Comparison of ENCODE assay signal across 22 mouse cellular contexts in the genomic region with DNA sequence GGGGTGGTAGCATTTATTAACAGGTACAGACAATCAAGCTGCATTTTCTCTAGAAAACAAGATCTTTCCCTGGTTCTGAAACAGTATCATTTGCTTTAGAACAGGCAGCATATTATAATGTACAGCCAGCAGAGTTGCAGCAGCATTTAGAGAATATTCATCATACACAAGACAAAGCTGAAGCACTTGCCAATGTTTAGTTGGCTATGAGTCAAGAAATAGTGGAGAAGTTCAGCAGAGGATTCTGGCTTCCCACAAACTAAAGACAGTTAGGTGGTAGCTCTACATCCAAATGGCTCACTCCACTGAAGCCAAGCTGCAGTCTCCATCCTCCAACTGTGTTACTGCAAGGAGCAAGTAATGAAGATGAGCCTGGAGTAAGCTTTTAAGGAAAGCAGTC.
A peak's percentile ranks its signal among the peaks of the same experiment; 100 is the strongest.
DNase-seq lines count a peak whose midpoint lies in the region; ATAC-seq and TF ChIP-seq lines count a peak whose summit lies in the region.
"Had no signal": no experiment of that assay in that cellular context is flagged by ENCODE, and none has a peak within 500 bp of the region (broad histone marks: within the 10 kb centered on the region; RNA-seq: fewer than 3 reads in every experiment).

No protein-coding gene starts in this region.

- H3K4me3 ChIP-seq in layer of hippocampus, adult 2 months = no peak overlapping the region
- H3K4me3 ChIP-seq: intestine, embryonic 15.5 days; liver, embryonic 15.5 days; midbrain, embryonic 15.5 days; neural tube, embryonic 15.5 days; stomach, embryonic 15.5 days had no signal

- no peak overlapping the region for H3K27ac ChIP-seq in layer of hippocampus, adult 2 months
- H3K27ac ChIP-seq: intestine, embryonic 15.5 days; liver, embryonic 15.5 days; macrophage; midbrain, embryonic 15.5 days; neural tube, embryonic 15.5 days; stomach, embryonic 15.5 days had no signal

- no peak for ATAC-seq in inflammation-experienced regulatory T-cells, adult 6 months
- ATAC-seq: forebrain, embryonic 16.5 days; hindbrain, embryonic 16.5 days; intestine, embryonic 15.5 days; midbrain, embryonic 15.5 days had no signal

- peak; percentile 19 for DNase-seq in layer of hippocampus, adult 2 months (ENCODE audit: low spot score in 2 of 2)
- no peak for DNase-seq in layer of hippocampus, postnatal 25 days (ENCODE audit: extremely low spot score in 1 of 2, low spot score in 1 of 2)
- peak; percentile 11 for DNase-seq in lung, postnatal 25 days (ENCODE audit: low spot score)
- DNase-seq in lung, postnatal 14 days = no peak
- DNase-seq in brain, adult 2 months (ENCODE audit: low read depth, low spot score) = peak; percentile 58
- DNase-seq: adrenal gland, postnatal 25 days; cerebellum, postnatal 14 days; gastrocnemius, postnatal 10 days; kidney, adult 2 months; kidney, postnatal 36 days; layer of hippocampus, postnatal 36 days; retina, postnatal 1 day; right cerebral cortex, postnatal 14 days had no signal

- no peak for TF ChIP-seq CTCF in layer of hippocampus, adult 2 months (conservative IDR thresholded peaks at IDR 0.05)

Comparison
In these comparisons a context has a peak if more than half of its experiments do, and no peak if none do; other contexts are left out.
1. DNase-seq: peak in layer of hippocampus, adult 2 months (2 of 2), lung, postnatal 25 days (single experiment) and brain, adult 2 months (single experiment); none in layer of hippocampus, postnatal 25 days (0 of 2) and lung, postnatal 14 days (single experiment).